Mouse (Mus musculus): Measurements from ENCODE around the gene Ccdc155. TPM values are rescaled to one million over a fixed set of nuclear protein-coding genes. Genes with fewer than 3 reads are reported as not detected.
A peak's percentile ranks its signal among the peaks of the same experiment; 100 is the strongest.
"Not testable (repeated sequence)": the region's sequence is repeated elsewhere in the genome, so short reads cannot be mapped to it uniquely, and the experiment has no call there.

Gene Ccdc155
- polyA plus RNA-seq, 1 experiment from 2014 or later, result 0.78 TPM

GRCm38 (mm10) chr7:45158991-45159390, 45.7 kb downstream of the Ccdc155 start:
- 90% methylated on average over 6 of the region's 6 CpGs for WGBS
- no peak overlapping the region for H3K4me3 ChIP-seq (replicated peaks)
- no peaks in the 10 kb centered on the region for H3K9me3 ChIP-seq (replicated peaks)
- peaks cover 46% of the 10 kb centered on the region for H3K36me3 ChIP-seq
- peaks cover 18% of the 10 kb centered on the region for H3K27me3 ChIP-seq
- no peak overlapping the region for H3K27ac ChIP-seq
- peaks cover 27% of the 10 kb centered on the region for H3K4me1 ChIP-seq
- H3K4me2 ChIP-seq, result no peak overlapping the region
- ATAC-seq (replicated peaks; ENCODE audit: low FRiP score), result no peak
- H3K9ac ChIP-seq, result no peak overlapping the region

GRCm38 (mm10) chr7:45157459-45157858, 47.2 kb downstream of the Ccdc155 start:
- Histone ChIP-seq H3K4me1 (peaks cover 24% of the 10 kb centered on the region), H3K27me3 (peaks cover 2% of the 10 kb centered on the region), H3K9me3 (replicated peaks) (no peaks in the 10 kb centered on the region), H3K4me3 (replicated peaks) (no peak overlapping the region), H3K27ac (no peak overlapping the region), H3K4me2 (no peak overlapping the region), H3K36me3 (peaks cover 46% of the 10 kb centered on the region), H3K9ac (no peak overlapping the region)
- ATAC-seq (replicated peaks; ENCODE audit: low FRiP score), result no peak
- 80% methylated on average over 14 of the region's 14 CpGs for WGBS

- Histone ChIP-seq H3K4me3 (replicated peaks) (no peak overlapping the region), H3K27me3 (no peaks in the 10 kb centered on the region), H3K9me3 (replicated peaks) (no peaks in the 10 kb centered on the region), H3K27ac (no peak overlapping the region), H3K4me2 (no peak overlapping the region), H3K4me1 (peaks cover 27% of the 10 kb centered on the region), H3K36me3 (peaks cover 46% of the 10 kb centered on the region), H3K9ac (no peak overlapping the region)
- ATAC-seq (replicated peaks; ENCODE audit: low FRiP score), result no peak
- 94% methylated on average over 15 of the region's 15 CpGs for WGBS
These were observed 48.5 kb downstream of the Ccdc155 start for GRCm38 (mm10) chr7:45156206-45156605.

- Histone ChIP-seq H3K27me3 (no peaks in the 10 kb centered on the region), H3K27ac (0 out of 2 replicates have a peak overlapping the region, but pooled peaks have one; percentile 97), H3K4me3 (replicated peaks) (peak overlapping the region; percentile 63; the same call in 1 of the 2 replicates), H3K4me2 (peak overlapping the region; percentile 74), H3K9ac (0 out of 2 replicates have a peak overlapping the region, but pooled peaks have one; percentile 3), H3K36me3 (peaks cover 42% of the 10 kb centered on the region), H3K4me1 (peaks cover 31% of the 10 kb centered on the region), H3K9me3 (replicated peaks) (no peaks in the 10 kb centered on the region)
- 86% methylated on average over 9 of the region's 9 CpGs for WGBS
- no peak for ATAC-seq (replicated peaks; ENCODE audit: low FRiP score)
These were observed 49.1 kb downstream of the Ccdc155 start for GRCm38 (mm10) chr7:45155590-45155989.

GRCm38 (mm10) chr7:45154993-45155514, 49.6 kb downstream of the Ccdc155 start:
- peak overlapping the region; percentile 74 for H3K4me2 ChIP-seq
- peak overlapping the region; percentile 97 for H3K27ac ChIP-seq
- ATAC-seq (replicated peaks; ENCODE audit: low FRiP score), result no peak
- H3K9ac ChIP-seq, result 0 out of 2 replicates have a peak overlapping the region, but pooled peaks have one; percentile 3
- 79% methylated on average over 12 of the region's 12 CpGs for WGBS
- H3K4me3 ChIP-seq (replicated peaks), result peak overlapping the region; percentile 63
- H3K36me3 ChIP-seq, result peaks cover 36% of the 10 kb centered on the region
- no peaks in the 10 kb centered on the region for H3K27me3 ChIP-seq
- peaks cover 37% of the 10 kb centered on the region for H3K4me1 ChIP-seq
- H3K9me3 ChIP-seq (replicated peaks), result no peaks in the 10 kb centered on the region

GRCm38 (mm10) chr7:45154096-45154992, 50.3 kb downstream of the Ccdc155 start, which contains the start of the genes Pih1d1 and Aldh16a1:
Gene Pih1d1 (plus strand): TSS chr7:45154303.
Gene Aldh16a1 (minus strand): TSS chr7:45154584.
- H3K4me1 ChIP-seq, result peaks cover 44% of the 10 kb centered on the region
- H3K9ac ChIP-seq, result peak within 1 kb of the TSS; percentile 89
- H3K27ac ChIP-seq, result peak within 1 kb of the TSS; percentile 97
- H3K36me3 ChIP-seq, result peaks cover 29% of the 10 kb centered on the region
- no peaks in the 10 kb centered on the region for H3K27me3 ChIP-seq
- H3K4me2 ChIP-seq, result peak within 1 kb of the TSS; percentile 74
- no peaks in the 10 kb centered on the region for H3K9me3 ChIP-seq (replicated peaks)
- H3K4me3 ChIP-seq (replicated peaks), result peak within 1 kb of the TSS; percentile 63
- ATAC-seq (replicated peaks; ENCODE audit: low FRiP score), result peak; percentile 94
- 4% methylated on average over 69 of the region's 69 CpGs for WGBS

GRCm38 (mm10) chr7:45153586-45153985, 51.1 kb downstream of the Ccdc155 start:
- Histone ChIP-seq H3K4me2 (peak overlapping the region; percentile 74), H3K27me3 (no peaks in the 10 kb centered on the region), H3K27ac (peak overlapping the region; percentile 97), H3K4me1 (peaks cover 52% of the 10 kb centered on the region), H3K9me3 (replicated peaks) (no peaks in the 10 kb centered on the region), H3K9ac (peak overlapping the region; percentile 89), H3K36me3 (peaks cover 22% of the 10 kb centered on the region), H3K4me3 (replicated peaks) (peak overlapping the region; percentile 63)
- no peak for ATAC-seq (replicated peaks; ENCODE audit: low FRiP score)
- WGBS, result 4% methylated on average over 5 of the region's 5 CpGs

GRCm38 (mm10) chr7:45153052-45153451, 51.6 kb downstream of the Ccdc155 start:
- peak overlapping the region; percentile 89; the same call in 1 of the 2 replicates for H3K9ac ChIP-seq
- H3K9me3 ChIP-seq (replicated peaks); H3K27me3 ChIP-seq; ATAC-seq (replicated peaks; ENCODE audit: low FRiP score): not testable (repeated sequence)
- H3K4me3 ChIP-seq (replicated peaks), result peak overlapping the region; percentile 63
- H3K4me1 ChIP-seq, result peaks cover 57% of the 10 kb centered on the region
- WGBS, result 88% methylated on average over 2 of the region's 2 CpGs
- peaks cover 22% of the 10 kb centered on the region for H3K36me3 ChIP-seq
- H3K4me2 ChIP-seq, result peak overlapping the region; percentile 74
- peak overlapping the region; percentile 97; the same call in 1 of the 2 replicates for H3K27ac ChIP-seq

GRCm38 (mm10) chr7:45151303-45151702, 53.4 kb downstream of the Ccdc155 start:
- H3K4me2 ChIP-seq, result no peak overlapping the region; the same call in 1 of the 2 replicates
- WGBS, result 22% methylated on average over 11 of the region's 11 CpGs
- peaks cover 61% of the 10 kb centered on the region for H3K4me1 ChIP-seq
- H3K4me3 ChIP-seq (replicated peaks), result no peak overlapping the region
- no peak for ATAC-seq (replicated peaks; ENCODE audit: low FRiP score)
- no peaks in the 10 kb centered on the region for H3K27me3 ChIP-seq
- H3K9me3 ChIP-seq (replicated peaks), result no peaks in the 10 kb centered on the region
- H3K36me3 ChIP-seq, result peaks cover 21% of the 10 kb centered on the region
- no peak overlapping the region for H3K9ac ChIP-seq
- H3K27ac ChIP-seq, result peak overlapping the region; percentile 80

- Histone ChIP-seq H3K4me2 (no peak overlapping the region; the same call in 1 of the 2 replicates), H3K27me3 (no peaks in the 10 kb centered on the region), H3K4me3 (replicated peaks) (no peak overlapping the region), H3K9me3 (replicated peaks) (no peaks in the 10 kb centered on the region), H3K36me3 (peaks cover 28% of the 10 kb centered on the region), H3K27ac (peak overlapping the region; percentile 80), H3K9ac (no peak overlapping the region), H3K4me1 (peaks cover 57% of the 10 kb centered on the region)
- no peak for ATAC-seq (replicated peaks; ENCODE audit: low FRiP score)
- WGBS, result 38% methylated on average over 4 of the region's 4 CpGs
These were observed 54.4 kb downstream of the Ccdc155 start for GRCm38 (mm10) chr7:45150321-45150720.

- Histone ChIP-seq H3K4me1 (peaks cover 50% of the 10 kb centered on the region), H3K4me3 (replicated peaks) (no peak overlapping the region), H3K27ac (peak overlapping the region; percentile 79), H3K9me3 (replicated peaks) (no peaks in the 10 kb centered on the region), H3K4me2 (no peak overlapping the region), H3K36me3 (peaks cover 35% of the 10 kb centered on the region), H3K27me3 (no peaks in the 10 kb centered on the region), H3K9ac (no peak overlapping the region)
- WGBS, result 58% methylated on average over 6 of the region's 6 CpGs
- no peak for ATAC-seq (replicated peaks; ENCODE audit: low FRiP score)
These were observed 55.1 kb downstream of the Ccdc155 start for GRCm38 (mm10) chr7:45149545-45149944.

- Histone ChIP-seq H3K27me3 (no peaks in the 10 kb centered on the region), H3K4me2 (no peak overlapping the region), H3K4me3 (replicated peaks) (no peak overlapping the region), H3K36me3 (peaks cover 45% of the 10 kb centered on the region), H3K9me3 (replicated peaks) (no peaks in the 10 kb centered on the region), H3K4me1 (peaks cover 49% of the 10 kb centered on the region), H3K27ac (peak overlapping the region; percentile 79), H3K9ac (no peak overlapping the region)
- 62% methylated on average over 4 of the region's 4 CpGs for WGBS
- ATAC-seq (replicated peaks; ENCODE audit: low FRiP score), result no peak
These were observed 56.1 kb downstream of the Ccdc155 start for GRCm38 (mm10) chr7:45148534-45149098.
